Mouse (Mus musculus) MEL (cell line): ENCODE data around the gene Synj1. TPM values are rescaled to one million over a fixed set of nuclear protein-coding genes. Genes with fewer than 3 reads are reported as not detected.
A peak's percentile ranks its signal among the peaks of the same experiment; 100 is the strongest.

Experiments
- DNase-seq: peaks from one replicate; pipeline ENCODE4 v3.0.0; 2011; ENCODE audit warnings: low read depth, low spot score
- H3K27ac ChIP-seq: 2 replicates; pipeline ENCODE4 v1.5.1; 2012; ENCODE audit warnings: low read depth, mild to moderate bottlenecking, control low read depth, low read length, moderate library complexity; ENCODE audit not compliant: control insufficient read depth
- H3K27me3 ChIP-seq, 2 experiments: fragments of 150-350 bp in 1 of 2; sonication (generic) in 1 of 2; 2 replicates each; pipeline ENCODE4 v1.6.1; 2012; ENCODE audit warnings: low read length in 2 of 2, mild to moderate bottlenecking in 2 of 2, improper control_type of control experiment in 1 of 2, moderate library complexity in 1 of 2; ENCODE audit not compliant: insufficient read depth in 2 of 2, control insufficient read depth in 1 of 2
- H3K36me3 ChIP-seq, 2 experiments: 2 replicates each; pipeline ENCODE4 v1.6.1; 2012 to 2014; ENCODE audit warnings: low read length in 2 of 2, improper control_type of control experiment in 1 of 2, inconsistent platforms in 1 of 2, mild to moderate bottlenecking in 1 of 2; ENCODE audit not compliant: insufficient read depth in 2 of 2, control insufficient read depth in 1 of 2
- H3K4me1 ChIP-seq, 2 experiments: fragments of 150-350 bp in 1 of 2; sonication (generic) in 1 of 2; 2 replicates each; pipeline ENCODE4 v1.6.1; 2012; ENCODE audit warnings: low read length in 2 of 2, improper control_type of control experiment in 1 of 2, mild to moderate bottlenecking in 1 of 2; ENCODE audit not compliant: insufficient read depth in 2 of 2, control insufficient read depth in 1 of 2
- H3K4me3 ChIP-seq, 2 experiments: fragments of 150-350 bp in 1 of 2; sonication (generic) in 1 of 2; 2 replicates each; pipeline ENCODE4 v1.5.1; 2012; ENCODE audit warnings: low read depth in 2 of 2, low read length in 2 of 2, mild to moderate bottlenecking in 2 of 2, moderate library complexity in 2 of 2, control low read depth in 1 of 2, improper control_type of control experiment in 1 of 2; ENCODE audit not compliant: control insufficient read depth in 1 of 2, insufficient read depth in 1 of 2
- H3K79me2 ChIP-seq: 2 replicates; pipeline ENCODE4 v1.6.1; 2012; ENCODE audit warnings: mild to moderate bottlenecking, low read length, moderate library complexity; ENCODE audit not compliant: control insufficient read depth, poor library complexity, insufficient read depth
- H3K9ac ChIP-seq: 2 replicates; pipeline ENCODE4 v1.6.1; 2012; ENCODE audit warnings: low read depth, mild to moderate bottlenecking, control low read depth, low read length, moderate library complexity; ENCODE audit not compliant: control insufficient read depth, poor library complexity, severe bottlenecking
- H3K9me3 ChIP-seq: fragments of 150-350 bp; sonication (generic); replicated peaks from 2 replicates; pipeline ENCODE4 v1.6.1; 2012; ENCODE audit warnings: mild to moderate bottlenecking, low read length, improper control_type of control experiment, moderate library complexity; ENCODE audit not compliant: insufficient read depth
- CHD1 ChIP-seq: IDR thresholded peaks from 2 replicates; pipeline ENCODE4 v1.6.1; 2012; ENCODE audit warnings: low read depth, mild to moderate bottlenecking, inconsistent platforms, low read length, improper control_type of control experiment
- CHD2 ChIP-seq: IDR thresholded peaks from 2 replicates; pipeline ENCODE4 v1.6.1; 2011; ENCODE audit warnings: low read length, improper control_type of control experiment
- CTCF ChIP-seq, 3 experiments: IDR thresholded peaks in 2 of 3; conservative IDR thresholded peaks in 1 of 3; 2 replicates each; pipeline ENCODE4 v1.5.1; 2011 to 2012; ENCODE audit warnings: low read length in 3 of 3, low read depth in 2 of 3, mild to moderate bottlenecking in 2 of 3, improper control_type of control experiment in 1 of 3, inconsistent platforms in 1 of 3, mixed read lengths in 1 of 3, moderate library complexity in 1 of 3; ENCODE audit not compliant: control insufficient read depth in 1 of 3, insufficient read depth in 1 of 3, poor library complexity in 1 of 3, severe bottlenecking in 1 of 3
- E2F4 ChIP-seq: IDR thresholded peaks from 2 replicates; pipeline ENCODE4 v1.6.1; 2011; ENCODE audit warnings: low read depth, low read length, improper control_type of control experiment, borderline replicate concordance
- GABPA ChIP-seq: IDR thresholded peaks from 2 replicates; pipeline ENCODE4 v1.6.1; 2012; ENCODE audit warnings: low read depth, mild to moderate bottlenecking, inconsistent platforms, low read length, improper control_type of control experiment, moderate library complexity
- GATA1 ChIP-seq: IDR thresholded peaks from 2 replicates; pipeline ENCODE4 v1.6.1; 2011; ENCODE audit warnings: low read depth, low read length, improper control_type of control experiment
- HCFC1 ChIP-seq: IDR thresholded peaks from 2 replicates; pipeline ENCODE4 v1.6.1; 2012; ENCODE audit warnings: low read depth, mild to moderate bottlenecking, inconsistent platforms, low read length, improper control_type of control experiment, moderate library complexity
- JUND ChIP-seq: IDR thresholded peaks from 2 replicates; pipeline ENCODE4 v1.6.1; 2011; ENCODE audit warnings: low read depth, mild to moderate bottlenecking, improper control_type of control experiment, low read length
- MAFK ChIP-seq: IDR thresholded peaks from 2 replicates; pipeline ENCODE4 v1.6.1; 2011; ENCODE audit warnings: low read depth, mild to moderate bottlenecking, low read length, improper control_type of control experiment, borderline replicate concordance
- MAX ChIP-seq: IDR thresholded peaks from 2 replicates; pipeline ENCODE4 v1.6.1; 2011; ENCODE audit warnings: low read length, improper control_type of control experiment
- MAZ ChIP-seq: IDR thresholded peaks from 2 replicates; pipeline ENCODE4 v1.6.1; 2012; ENCODE audit warnings: low read depth, mild to moderate bottlenecking, inconsistent platforms, low read length, improper control_type of control experiment
- MEF2A ChIP-seq: IDR thresholded peaks from 2 replicates; pipeline ENCODE4 v1.6.1; 2014; ENCODE audit warnings: low read depth, mild to moderate bottlenecking, inconsistent platforms, low read length, improper control_type of control experiment; ENCODE audit not compliant: poor library complexity, insufficient replicate concordance, severe bottlenecking; ENCODE audit errors: extremely low read depth
- NELFE ChIP-seq: IDR thresholded peaks from 2 replicates; pipeline ENCODE4 v1.6.1; 2011; ENCODE audit warnings: low read depth, low read length, improper control_type of control experiment
- NRF1 ChIP-seq: IDR thresholded peaks from 2 replicates; pipeline ENCODE4 v1.6.1; 2014; ENCODE audit warnings: low read depth, mild to moderate bottlenecking, inconsistent platforms, low read length, improper control_type of control experiment, moderate library complexity; ENCODE audit not compliant: poor library complexity, insufficient read depth, severe bottlenecking
- POLR2A ChIP-seq, 2 experiments: IDR thresholded peaks; 2 replicates each; pipeline ENCODE4 v1.6.1; 2011 to 2012; ENCODE audit warnings: low read length in 2 of 2, mild to moderate bottlenecking in 2 of 2, control low read depth in 1 of 2, improper control_type of control experiment in 1 of 2, low read depth in 1 of 2, moderate library complexity in 1 of 2; ENCODE audit not compliant: control insufficient read depth in 1 of 2, insufficient read depth in 1 of 2, poor library complexity in 1 of 2
- POLR2AphosphoS2 ChIP-seq: IDR thresholded peaks from 2 replicates; pipeline ENCODE4 v1.6.1; 2011; ENCODE audit warnings: low read length, improper control_type of control experiment
- RAD21 ChIP-seq: IDR thresholded peaks from 2 replicates; pipeline ENCODE4 v1.6.1; 2011; ENCODE audit warnings: mild to moderate bottlenecking, low read depth, low read length, improper control_type of control experiment
- RCOR1 ChIP-seq: IDR thresholded peaks from 2 replicates; pipeline ENCODE4 v1.6.1; 2012; ENCODE audit warnings: low read depth, mild to moderate bottlenecking, inconsistent platforms, low read length, improper control_type of control experiment
- SMC3 ChIP-seq: IDR thresholded peaks from 2 replicates; pipeline ENCODE4 v1.6.1; 2011; ENCODE audit warnings: low read depth, low read length, improper control_type of control experiment
- TAL1 ChIP-seq: IDR thresholded peaks from 2 replicates; pipeline ENCODE4 v1.6.1; 2012; ENCODE audit warnings: mild to moderate bottlenecking, inconsistent platforms, low read length, moderate library complexity, mixed read lengths
- TBP ChIP-seq: IDR thresholded peaks from 2 replicates; pipeline ENCODE4 v1.8.0; 2011; ENCODE audit warnings: low read depth, low read length, improper control_type of control experiment
- UBTF ChIP-seq: IDR thresholded peaks from 2 replicates; pipeline ENCODE4 v1.6.1; 2012; ENCODE audit warnings: low read depth, mild to moderate bottlenecking, inconsistent platforms, low read length, improper control_type of control experiment, moderate library complexity, borderline replicate concordance; ENCODE audit not compliant: insufficient read depth
- ZC3H11A ChIP-seq: IDR thresholded peaks from 2 replicates; pipeline ENCODE4 v1.6.1; 2012; ENCODE audit warnings: low read depth, mild to moderate bottlenecking, inconsistent platforms, low read length, improper control_type of control experiment
- ZKSCAN1 ChIP-seq: IDR thresholded peaks from 2 replicates; pipeline ENCODE4 v1.6.1; 2012; ENCODE audit warnings: low read depth, mild to moderate bottlenecking, inconsistent platforms, low read length, improper control_type of control experiment, moderate library complexity
- ZNF384 ChIP-seq: IDR thresholded peaks from 2 replicates; pipeline ENCODE4 v1.6.1; 2012; ENCODE audit warnings: low read depth, mild to moderate bottlenecking, inconsistent platforms, low read length, improper control_type of control experiment
- polyA plus RNA-seq, 2 experiments: library from polyadenylated mRNA; stranded (reverse) in 1 of 2; unstranded in 1 of 2; fragments of >175 nt in 1 of 2; fragments of >200 nt in 1 of 2; gene quantifications; 2 replicates each; pipeline versions ENCODE4 v1.2.1 to v1.2.4; 2012; ENCODE audit warnings: low replicate concordance in 2 of 2, low read depth in 1 of 2; ENCODE audit not compliant: insufficient read length in 2 of 2, insufficient read depth in 1 of 2, missing spikeins in 1 of 2
- total RNA-seq: library from RNA; depleted of rRNA; stranded (reverse); fragments of 300-350 nt; gene quantifications from 2 replicates; pipeline ENCODE4 v1.2.3, GENCODE M21; 2012

Gene Synj1
- total and polyA plus RNA-seq, 3 experiments = 5.0 to 34.5 TPM; not detected in 1

DNA sequence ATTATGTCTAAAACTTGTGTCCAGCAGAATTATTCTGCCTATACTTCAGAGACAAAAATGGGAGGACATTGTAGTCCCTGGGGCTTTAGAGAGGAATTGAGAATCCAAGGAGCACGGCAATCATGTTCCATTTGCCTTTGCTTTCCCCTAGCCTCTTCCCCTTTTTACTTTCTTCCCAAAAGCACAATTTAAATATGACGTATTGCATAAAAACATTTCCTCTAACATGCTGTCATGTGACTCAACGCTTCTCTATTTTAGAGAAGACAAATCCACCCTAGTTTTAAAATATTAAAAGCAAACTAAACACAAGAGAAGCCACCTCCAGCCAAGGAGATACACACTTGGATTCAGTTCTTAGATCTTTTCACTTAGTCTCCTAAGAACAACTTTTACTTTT is 739 bp upstream of the Synj1 start (continued):
- no peak for TF ChIP-seq MEF2A
- TF ChIP-seq NELFE = no peak
- no peak for TF ChIP-seq ZKSCAN1
- TF ChIP-seq TAL1 = no peak
- no peak for TF ChIP-seq E2F4
- TF ChIP-seq CTCF (IDR thresholded peaks at IDR 0.05 in 2 of 3, conservative IDR thresholded peaks at IDR 0.05 in 1 of 3; ENCODE audit: control insufficient read depth in 1 of 3, insufficient read depth in 1 of 3, low read depth in 2 of 3, low read length in 3 of 3, poor library complexity in 1 of 3, severe bottlenecking in 1 of 3) = no peak
- no peak; a peak in 1 of 4 replicates for TF ChIP-seq POLR2A (IDR thresholded peaks at IDR 0.05; ENCODE audit: control insufficient read depth in 1 of 2, insufficient read depth in 1 of 2, low read depth in 1 of 2, low read length in 2 of 2, poor library complexity in 1 of 2)
- no peak for TF ChIP-seq ZNF384
- TF ChIP-seq MAZ = no peak

DNA sequence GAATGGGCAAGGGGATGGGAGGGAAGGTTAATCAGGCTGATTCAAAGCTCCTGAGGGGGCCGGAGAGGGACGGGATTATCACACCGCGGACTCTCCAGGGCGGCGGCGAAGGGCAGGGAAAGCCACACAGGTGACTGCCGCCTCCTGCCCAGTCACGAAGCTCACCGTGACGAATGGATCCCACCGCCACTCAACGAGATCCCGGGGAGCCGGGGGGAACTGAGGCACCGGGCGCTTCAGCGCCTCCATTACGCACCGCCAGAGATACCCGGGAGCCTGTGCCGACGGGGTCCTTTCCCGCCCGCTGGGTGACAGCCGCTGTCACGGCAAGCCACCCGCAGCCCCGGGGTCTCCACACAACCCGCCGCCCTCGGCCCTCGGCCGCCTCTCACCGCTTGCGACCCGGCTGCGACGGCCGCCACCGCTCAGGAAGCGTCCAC is 507 bp downstream of the Synj1 start:
- H3K27me3 ChIP-seq = no peaks in the 10 kb centered on the region
- H3K4me3 ChIP-seq = peak overlapping the region; percentile 70 to 95
- peaks cover 22% of the 10 kb centered on the region for H3K79me2 ChIP-seq
- H3K9ac ChIP-seq = peak overlapping the region; percentile 94
- H3K4me1 ChIP-seq = peaks cover 4 to 14% of the 10 kb centered on the region in 2 experiments
- H3K9me3 ChIP-seq = no peaks in the 10 kb centered on the region
- DNase-seq = peak; percentile 56
- H3K27ac ChIP-seq = peak overlapping the region; percentile 90
- peak in 1 of 2 experiments; percentile 73; a peak in 2 of 4 replicates for TF ChIP-seq POLR2A (IDR thresholded peaks at IDR 0.05; ENCODE audit: control insufficient read depth in 1 of 2, insufficient read depth in 1 of 2, low read depth in 1 of 2, low read length in 2 of 2, poor library complexity in 1 of 2)
- no peak for TF ChIP-seq ZC3H11A
- TF ChIP-seq MAFK = no peak
- peak; percentile 38; the same call in 1 of the 2 replicates for TF ChIP-seq NELFE
- TF ChIP-seq, all 39 proteins: peak for 2
- peaks cover 5 to 23% of the 10 kb centered on the region in 2 experiments for H3K36me3 ChIP-seq

DNA sequence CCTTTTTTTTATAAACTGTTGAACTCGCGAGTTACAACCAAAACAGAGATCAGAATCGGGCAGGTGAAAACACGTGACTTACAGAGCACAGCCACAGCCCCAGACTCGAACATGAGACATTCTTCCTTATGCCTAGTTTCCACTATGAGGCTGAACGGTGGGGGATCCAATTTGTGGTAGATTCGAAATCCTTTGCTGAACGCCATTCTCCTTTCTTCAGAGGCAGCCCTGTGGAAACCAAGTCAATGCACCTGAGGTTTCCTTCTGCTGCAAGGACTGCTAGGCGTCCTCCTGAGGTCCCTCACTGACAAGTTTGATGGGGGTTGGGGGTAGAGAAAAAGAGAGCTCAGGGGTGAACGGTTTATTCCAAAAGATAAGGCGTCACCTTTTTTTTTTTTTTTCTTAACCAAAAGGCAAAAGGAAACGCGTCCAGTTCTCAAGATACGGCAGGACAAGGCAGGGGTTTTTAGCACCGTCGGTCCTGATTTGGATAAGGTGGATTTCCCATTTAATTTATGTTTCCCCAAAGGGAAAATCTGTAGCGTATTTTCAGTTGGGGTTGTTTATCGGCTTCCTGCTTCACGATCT is 1.1 kb downstream of the Synj1 start:
- peaks cover 4 to 23% of the 10 kb centered on the region in 2 experiments for H3K36me3 ChIP-seq
- peak overlapping the region; percentile 90 for H3K27ac ChIP-seq
- peaks cover 22% of the 10 kb centered on the region for H3K79me2 ChIP-seq
- DNase-seq = peak; percentile 84
- no peaks in the 10 kb centered on the region for H3K27me3 ChIP-seq
- no peaks in the 10 kb centered on the region for H3K9me3 ChIP-seq
- peak overlapping the region; percentile 94 for H3K9ac ChIP-seq
- peaks cover 4 to 14% of the 10 kb centered on the region in 2 experiments for H3K4me1 ChIP-seq
- H3K4me3 ChIP-seq = peak overlapping the region; percentile 70 to 95
- TF ChIP-seq POLR2AphosphoS2 (no peak), UBTF (no peak), TAL1 (no peak), NELFE (peak; percentile 33), GATA1 (peak; percentile 62), MAZ (no peak), GABPA (no peak), CTCF (IDR thresholded peaks at IDR 0.05 in 2 of 3, conservative IDR thresholded peaks at IDR 0.05 in 1 of 3; ENCODE audit: control insufficient read depth in 1 of 3, insufficient read depth in 1 of 3, low read depth in 2 of 3, low read length in 3 of 3, poor library complexity in 1 of 3, severe bottlenecking in 1 of 3) (no peak), SMC3 (0 out of 2 replicates have a peak, but pooled peaks have one; percentile 1), CHD2 (no peak; the same call in 1 of the 2 replicates), NRF1 (no peak), RAD21 (no peak), ZC3H11A (no peak), CHD1 (no peak), ZNF384 (peak; percentile 92), JUND (no peak), RCOR1 (0 out of 2 replicates have a peak, but pooled peaks have one; percentile 6), TBP (no peak; the same call in 1 of the 2 replicates), HCFC1 (peak; percentile 26; the same call in 1 of the 2 replicates), POLR2A (IDR thresholded peaks at IDR 0.05; ENCODE audit: control insufficient read depth in 1 of 2, insufficient read depth in 1 of 2, low read depth in 1 of 2, low read length in 2 of 2, poor library complexity in 1 of 2) (no peak; a peak in 1 of 4 replicates), MAFK (no peak), MAX (peak; percentile 85)
